Mouse (Mus musculus) urinary bladder, adult 18-20 months (tissue): Measurements from ENCODE around the gene Bloc1s4.

Experiments
- DNase-seq, 2 experiments: peaks; one replicate each; pipeline ENCODE4 v3.0.0; 2022; ENCODE audit warnings: low spot score in 2 of 2, mixed read lengths in 2 of 2

Gene Bloc1s4

DNA sequence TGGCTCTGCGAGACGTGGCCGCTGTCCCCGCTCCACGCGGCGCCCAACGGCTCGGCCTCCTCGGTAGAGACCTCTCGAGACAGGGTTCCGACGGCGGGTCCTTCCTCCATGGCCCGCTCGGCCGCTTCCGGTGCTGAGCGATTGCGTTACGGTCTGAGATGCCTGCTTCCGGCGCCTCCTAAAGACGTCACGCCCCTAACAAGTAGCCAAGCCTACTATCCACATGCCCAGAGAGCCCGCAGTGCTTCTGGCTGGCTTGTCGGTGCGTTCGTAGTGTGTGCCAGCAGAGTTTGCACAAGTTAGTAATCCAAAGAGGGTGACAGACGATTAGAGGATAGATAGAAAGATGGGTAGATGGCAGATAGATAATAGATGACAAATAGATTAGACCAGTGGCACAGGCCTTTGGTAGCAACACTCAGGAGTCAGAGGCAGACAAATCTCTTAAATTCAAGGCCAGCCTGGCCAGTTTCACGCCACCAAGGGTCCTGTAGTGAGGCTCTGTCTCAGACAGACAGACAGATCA is at the start of gene Bloc1s4:
Gene Bloc1s4 (minus strand): TSS at position 115 of the 526 bp plus-strand sequence.
- DNase-seq, result peak; percentile 83 to 90

- DNase-seq, result no peak
These were observed 48.8 kb upstream of the Bloc1s4 start for GRCm38 (mm10) chr5:36797291-36797690.

DNA sequence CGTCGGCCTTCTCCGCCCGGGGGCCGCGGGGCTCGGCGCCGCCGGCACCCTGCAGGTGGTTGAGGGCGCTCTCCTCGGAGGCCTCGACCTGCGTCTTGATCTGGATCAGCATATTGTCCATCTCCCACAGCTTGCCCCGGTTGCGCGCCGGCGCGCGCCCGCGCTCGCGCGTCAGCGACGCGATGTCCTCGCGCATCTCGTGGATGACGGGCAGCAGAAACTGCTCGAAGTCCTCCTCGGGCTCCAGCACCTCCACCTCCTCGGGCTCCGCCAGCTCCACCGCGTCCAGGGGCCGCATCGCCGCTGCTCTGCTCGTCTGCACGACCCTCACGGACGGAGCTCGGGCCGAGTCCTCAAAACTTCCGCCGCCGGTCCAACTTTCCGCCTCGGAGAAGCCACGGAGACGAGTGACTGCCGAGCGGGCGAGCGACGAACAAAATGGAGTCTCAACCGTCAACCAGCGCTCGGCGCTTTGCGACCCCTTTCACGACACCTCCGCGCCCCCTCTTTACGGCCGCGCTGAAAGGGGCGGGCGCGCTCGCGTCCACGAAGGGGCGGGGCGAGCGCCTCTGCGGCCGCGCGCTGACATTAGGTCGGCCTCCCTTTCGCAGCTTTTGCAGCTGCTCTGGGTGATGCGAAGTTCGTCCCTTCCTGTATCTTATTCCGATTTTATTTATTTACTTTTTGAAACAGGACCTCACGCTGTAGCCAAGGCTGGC is 48.0 kb upstream of the Bloc1s4 start, which contains the start of gene Mrfap1:
Gene Mrfap1 (minus strand): TSS at position 477 of the 719 bp plus-strand sequence.
- peak; percentile 91 to 92 for DNase-seq

GRCm38 (mm10) chr5:36795647-36796295 is 47.3 kb upstream of the Bloc1s4 start:
- DNase-seq, result peak; percentile 53 to 63

DNA sequence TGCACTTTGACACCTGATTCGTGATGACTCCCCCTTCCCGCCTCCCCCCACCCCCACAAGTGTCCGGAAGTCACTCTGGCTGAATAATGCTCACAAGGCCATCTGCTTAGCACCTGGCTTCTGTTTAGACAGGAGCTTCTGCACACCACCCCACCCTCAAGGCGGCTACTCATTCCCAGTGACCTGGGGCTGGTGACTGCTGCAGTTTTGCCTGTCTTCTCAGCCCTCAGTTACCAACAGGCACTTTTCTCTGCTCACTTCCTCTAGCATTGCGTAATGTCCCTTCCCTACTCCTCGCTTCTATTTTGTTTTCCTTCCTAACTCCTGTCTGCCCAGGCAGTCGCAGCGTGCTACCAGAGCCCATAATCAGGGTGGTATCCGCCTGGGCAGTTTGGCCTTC is 43.4 kb upstream of the Bloc1s4 start:
- no peak for DNase-seq

- no peak for DNase-seq
These were observed 37.6 kb upstream of the Bloc1s4 start for GRCm38 (mm10) chr5:36786052-36786451.

- no peak for DNase-seq
These were observed 31.1 kb upstream of the Bloc1s4 start for GRCm38 (mm10) chr5:36779512-36779911.

DNA sequence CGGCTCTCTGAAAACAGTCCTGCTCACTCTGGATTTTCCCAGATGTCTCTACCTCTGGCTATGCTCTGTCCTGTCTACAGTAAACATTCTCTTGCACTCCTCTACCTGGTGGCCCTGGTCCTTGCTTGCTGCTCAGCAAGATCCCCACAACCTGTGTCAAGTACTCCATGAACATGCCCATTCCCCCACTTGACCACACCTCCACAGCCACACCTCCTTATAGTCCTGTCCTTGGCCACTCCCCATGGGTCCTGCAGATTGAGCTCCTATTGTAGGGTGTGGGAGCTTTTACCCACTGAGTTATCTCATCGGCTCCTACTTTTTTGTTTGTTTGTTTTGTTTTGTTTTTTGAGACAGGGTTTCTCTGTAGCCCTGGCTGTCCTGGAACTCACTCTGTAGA is 30.5 kb upstream of the Bloc1s4 start:
- no peak for DNase-seq

GRCm38 (mm10) chr5:36777186-36777585 is 28.7 kb upstream of the Bloc1s4 start:
- DNase-seq, result no peak

DNA sequence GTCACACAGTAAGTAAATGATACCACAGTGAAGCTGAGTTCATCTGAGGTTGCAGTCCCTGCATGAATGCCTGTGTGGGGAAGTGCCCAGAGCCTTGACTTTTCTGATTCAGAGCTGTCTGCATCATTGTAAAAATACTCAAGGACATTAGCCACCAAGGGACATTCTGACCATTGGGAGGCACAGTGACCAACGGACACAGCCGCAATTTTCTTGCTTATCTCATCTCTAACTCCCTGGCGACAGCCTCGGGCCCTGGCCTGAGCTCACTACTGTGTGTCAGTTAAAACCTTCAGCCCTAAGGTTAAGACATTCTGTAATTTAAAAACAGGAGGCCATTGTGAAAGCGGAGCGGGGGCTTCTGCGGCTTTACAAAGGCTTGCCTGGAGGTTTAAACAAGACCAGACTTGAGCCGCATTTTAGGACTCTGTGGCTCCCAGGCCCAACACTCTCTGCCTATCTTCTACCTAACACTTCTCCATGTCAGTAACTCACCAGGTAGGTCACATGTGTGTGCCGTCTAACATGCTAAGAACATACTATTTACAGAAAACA is 27.6 kb upstream of the Bloc1s4 start:
- no peak for DNase-seq

DNA sequence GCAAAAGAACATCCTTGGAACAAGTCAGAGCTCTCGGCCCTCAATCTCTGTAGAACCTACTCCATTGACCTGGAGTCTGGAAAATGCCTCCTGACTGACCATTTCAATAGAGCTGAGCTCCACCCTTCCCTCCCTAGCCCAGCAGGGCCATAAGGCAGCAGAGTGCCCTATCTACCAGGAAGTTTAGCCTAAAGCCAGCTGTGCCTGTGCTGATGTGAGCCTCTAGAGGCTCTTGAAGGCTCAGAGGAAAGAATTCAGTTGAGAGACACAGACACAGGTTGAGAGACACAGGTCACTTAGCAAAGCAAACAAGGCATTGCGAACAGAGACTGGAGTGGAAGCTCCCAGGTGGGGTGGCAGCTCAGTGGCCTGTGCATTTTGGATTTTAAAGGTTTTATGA is 26.9 kb upstream of the Bloc1s4 start:
- DNase-seq, result no peak

DNA sequence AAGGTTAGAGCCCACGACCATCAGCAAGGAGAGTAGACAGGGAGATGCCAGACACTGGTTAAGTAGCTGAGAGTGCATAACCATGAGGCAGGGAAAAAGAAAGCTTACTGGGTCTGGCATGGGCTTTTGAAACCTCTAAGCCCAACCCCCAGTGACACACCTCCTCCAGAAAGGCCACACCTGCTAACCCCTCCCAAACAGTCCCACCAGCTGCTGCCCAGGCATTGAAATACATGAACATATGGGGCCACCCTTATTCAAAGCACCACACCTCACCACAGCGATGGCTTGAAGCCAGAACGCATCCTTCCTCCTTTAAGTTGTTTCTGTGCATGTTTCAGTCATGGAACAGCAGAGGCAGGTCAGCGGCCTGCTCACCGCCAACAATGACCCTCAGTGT is 24.1 kb upstream of the Bloc1s4 start:
- DNase-seq, result no peak

DNA sequence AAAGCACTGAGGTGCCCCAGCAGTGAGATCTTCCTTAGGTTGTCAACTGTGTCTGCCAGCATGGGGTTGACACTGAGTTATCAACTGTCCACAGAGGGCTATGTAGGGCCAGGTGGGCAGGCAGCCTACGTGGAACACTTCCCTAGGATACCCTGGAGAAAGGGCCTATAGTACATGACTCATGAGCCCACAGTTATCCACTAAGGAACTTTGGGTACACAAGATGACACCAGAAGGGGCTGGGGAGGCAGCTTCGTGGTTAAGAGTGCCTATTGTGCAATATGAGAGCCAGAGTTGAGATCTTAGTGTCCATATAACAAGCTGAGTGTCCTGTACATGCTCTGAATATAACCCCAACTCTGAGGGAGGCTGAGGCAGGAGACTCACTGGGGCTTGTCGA is 21.2 kb upstream of the Bloc1s4 start:
- no peak for DNase-seq

GRCm38 (mm10) chr5:36766958-36767703 is 18.7 kb upstream of the Bloc1s4 start:
- no peak for DNase-seq

DNA sequence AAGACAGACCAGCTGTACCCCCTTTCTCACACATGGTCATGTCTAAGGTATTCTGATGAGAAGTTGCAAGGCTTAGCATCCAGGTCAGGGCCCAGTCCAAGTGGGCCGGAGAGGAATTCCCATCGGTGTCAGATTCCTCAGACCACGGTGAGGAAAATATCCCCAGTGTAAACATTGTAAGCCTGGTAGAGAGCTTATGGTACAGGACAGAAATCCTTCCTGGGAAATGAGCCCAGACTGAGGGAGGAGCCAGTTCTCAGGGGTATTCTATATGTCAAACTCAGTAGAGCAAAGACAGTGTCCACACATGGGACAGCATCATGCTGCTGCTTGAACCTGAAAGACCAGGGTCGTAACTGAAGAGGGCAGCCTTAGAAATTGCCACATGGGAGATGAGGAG is 11.4 kb upstream of the Bloc1s4 start:
- no peak for DNase-seq

GRCm38 (mm10) chr5:36757033-36757432 is 8.6 kb upstream of the Bloc1s4 start:
- no peak for DNase-seq

- no peak for DNase-seq
These were observed 1.9 kb upstream of the Bloc1s4 start for GRCm38 (mm10) chr5:36750119-36751078.

DNA sequence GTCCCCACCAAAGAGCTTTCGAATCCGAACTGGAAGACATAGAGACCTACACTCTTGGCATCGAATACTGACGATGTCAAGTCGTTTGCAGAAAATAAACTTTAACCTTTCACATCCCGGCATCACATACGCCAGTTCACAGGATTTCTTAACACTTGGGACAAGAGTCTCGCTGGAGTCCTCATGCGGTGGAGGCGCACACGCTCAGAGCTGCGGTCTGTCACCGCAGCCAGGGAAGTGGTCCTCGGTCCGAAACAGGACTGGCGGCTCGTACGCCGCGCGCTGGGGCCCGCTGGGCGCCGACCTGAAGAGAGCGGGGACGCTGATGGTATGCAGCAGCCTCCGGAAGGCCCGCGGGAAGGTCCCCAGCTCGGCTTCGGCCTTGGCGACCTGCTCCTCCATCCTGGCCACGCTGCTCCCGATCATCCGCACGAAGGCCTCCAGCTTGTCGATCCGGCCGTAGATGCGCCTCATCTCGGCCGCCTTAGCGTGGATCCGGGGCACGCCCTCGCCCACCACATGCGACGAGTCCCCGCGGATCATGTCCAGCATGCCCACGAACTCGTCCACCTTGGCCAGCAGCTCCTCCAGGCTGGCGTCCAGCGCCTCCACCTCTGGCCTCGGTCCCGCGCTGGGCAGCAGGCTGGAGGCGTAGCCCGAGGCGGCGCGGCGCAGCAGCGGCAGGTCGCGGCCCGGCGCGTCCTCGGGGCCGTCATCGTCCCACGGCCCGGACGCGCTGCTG is 485 bp downstream of the Bloc1s4 start:
- peak in 1 of 2 experiments; percentile 44 for DNase-seq

DNA sequence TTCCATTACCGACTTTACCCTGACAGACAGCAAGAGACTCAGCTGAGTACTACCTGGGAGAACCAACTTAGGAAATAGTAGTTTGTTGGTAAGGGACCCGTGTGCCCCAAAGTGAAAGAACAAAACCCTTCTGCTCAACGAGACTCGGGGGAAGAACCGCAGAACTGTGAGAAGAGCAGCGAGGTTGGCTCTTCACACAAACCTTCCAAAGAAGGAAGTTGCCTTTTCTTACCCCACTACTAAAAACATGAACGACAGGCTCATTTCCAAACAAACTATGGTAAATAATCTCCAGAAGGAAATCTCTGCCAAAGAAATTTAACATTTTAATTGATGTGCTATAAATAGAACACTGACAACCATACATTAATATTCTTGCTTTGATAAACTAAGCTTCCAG is 1.4 kb downstream of the Bloc1s4 start:
- no peak for DNase-seq
